Mouse (Mus musculus): Measurements from ENCODE around the gene Efna5. TPM values are rescaled to one million over a fixed set of nuclear protein-coding genes. Genes with fewer than 3 reads are reported as not detected.
A peak's percentile ranks its signal among the peaks of the same experiment; 100 is the strongest.

Efna5 gene
- polyA plus RNA-seq, 1 experiment = 49.7 TPM

DNA sequence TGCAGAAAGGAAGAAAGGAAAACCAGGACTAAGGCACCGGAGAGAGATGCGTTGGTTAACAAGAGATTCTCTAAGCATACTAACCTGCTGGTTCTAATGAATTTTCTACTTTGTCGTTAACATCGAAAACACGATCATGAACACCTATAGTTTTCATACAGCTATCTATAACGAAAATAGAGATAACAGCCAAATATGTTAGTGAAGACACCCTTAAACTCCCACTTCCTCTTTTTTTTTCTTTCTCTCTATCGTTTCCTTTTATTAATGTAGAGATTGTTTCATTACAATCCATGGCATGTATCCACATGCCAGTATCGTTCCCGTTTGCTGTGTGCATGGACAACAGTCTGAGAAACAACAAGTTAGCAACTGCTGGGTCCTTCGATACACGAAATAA is 267.9 kb downstream of the Efna5 start:
- H3K4me3 ChIP-seq (ENCODE audit: insufficient read depth, low read length) = no peak overlapping the region
- no peak overlapping the region for H3K27ac ChIP-seq (ENCODE audit: insufficient read depth, low read length)
- TF ChIP-seq CTCF (IDR thresholded peaks at IDR 0.05; ENCODE audit: borderline replicate concordance, insufficient read depth, low read length) (no peak), POLR2A (IDR thresholded peaks at IDR 0.05; ENCODE audit: low read depth, low read length) (no peak)
- no peaks in the 10 kb centered on the region for H3K4me1 ChIP-seq (ENCODE audit: control insufficient read depth, insufficient read depth, low read length)

GRCm38 (mm10) chr17:62608145-62608544 is 273.0 kb downstream of the Efna5 start:
- no peak for TF ChIP-seq CTCF (IDR thresholded peaks at IDR 0.05; ENCODE audit: borderline replicate concordance, insufficient read depth, low read length)
- no peak for TF ChIP-seq POLR2A (IDR thresholded peaks at IDR 0.05; ENCODE audit: low read depth, low read length)
- no peak overlapping the region for H3K4me3 ChIP-seq (ENCODE audit: insufficient read depth, low read length)
- H3K27ac ChIP-seq (ENCODE audit: insufficient read depth, low read length) = no peak overlapping the region
- peaks cover 4% of the 10 kb centered on the region; the same call in 1 of the 2 replicates for H3K4me1 ChIP-seq (ENCODE audit: control insufficient read depth, insufficient read depth, low read length)

GRCm38 (mm10) chr17:62607304-62607914 is 273.7 kb downstream of the Efna5 start:
- no peak for TF ChIP-seq POLR2A (IDR thresholded peaks at IDR 0.05; ENCODE audit: low read depth, low read length)
- H3K4me1 ChIP-seq (ENCODE audit: control insufficient read depth, insufficient read depth, low read length) = peaks cover 4% of the 10 kb centered on the region; the same call in 1 of the 2 replicates
- no peak overlapping the region for H3K4me3 ChIP-seq (ENCODE audit: insufficient read depth, low read length)
- no peak overlapping the region for H3K27ac ChIP-seq (ENCODE audit: insufficient read depth, low read length)

DNA sequence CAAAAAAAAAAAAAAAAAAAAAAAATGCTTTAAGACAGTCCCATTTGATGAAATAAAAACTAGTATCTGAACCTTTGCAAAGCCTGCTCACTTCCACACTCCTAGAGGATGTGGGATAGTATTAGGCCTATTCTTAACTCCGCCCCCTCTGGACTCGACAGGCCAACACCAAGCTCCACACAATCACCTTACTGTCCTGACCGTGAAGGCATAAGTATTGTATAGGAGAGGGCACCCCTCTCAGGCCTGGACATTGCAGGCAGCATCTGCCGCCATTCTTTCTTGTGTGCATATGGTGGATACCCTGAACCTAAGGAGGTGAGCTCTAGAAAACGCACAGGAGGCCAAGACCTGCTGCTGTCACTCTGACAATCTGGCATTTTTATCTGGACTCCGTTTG is 274.4 kb downstream of the Efna5 start:
- Histone ChIP-seq H3K4me1 (ENCODE audit: control insufficient read depth, insufficient read depth, low read length) (peaks cover 4% of the 10 kb centered on the region; the same call in 1 of the 2 replicates), H3K4me3 (ENCODE audit: insufficient read depth, low read length) (no peak overlapping the region), H3K27ac (ENCODE audit: insufficient read depth, low read length) (no peak overlapping the region)
- TF ChIP-seq CTCF (IDR thresholded peaks at IDR 0.05; ENCODE audit: borderline replicate concordance, insufficient read depth, low read length) (no peak), POLR2A (IDR thresholded peaks at IDR 0.05; ENCODE audit: low read depth, low read length) (no peak)

DNA sequence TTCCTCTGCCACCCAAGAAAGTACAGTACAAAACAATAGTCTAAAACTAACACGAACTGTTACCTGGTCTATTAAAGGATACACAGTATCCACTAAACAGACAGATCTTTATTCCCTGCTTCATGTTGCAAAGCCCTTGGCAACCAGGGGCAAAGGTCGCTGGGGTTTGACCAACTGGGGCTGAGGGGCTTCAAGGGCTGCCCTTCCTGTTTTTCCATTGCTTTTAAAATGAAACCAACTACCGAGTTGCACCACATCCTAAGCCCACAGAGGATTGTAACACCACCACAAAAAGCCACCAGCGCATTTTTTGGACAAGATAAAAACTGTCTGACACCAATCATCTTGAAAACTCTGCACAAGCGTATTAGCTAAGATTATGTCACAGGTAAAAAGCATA is 276.8 kb downstream of the Efna5 start:
- Histone ChIP-seq H3K27ac (ENCODE audit: insufficient read depth, low read length) (no peak overlapping the region), H3K4me1 (ENCODE audit: control insufficient read depth, insufficient read depth, low read length) (peaks cover 7% of the 10 kb centered on the region; the same call in 1 of the 2 replicates)
- TF ChIP-seq CTCF (IDR thresholded peaks at IDR 0.05; ENCODE audit: borderline replicate concordance, insufficient read depth, low read length) = no peak
- TF ChIP-seq POLR2A (IDR thresholded peaks at IDR 0.05; ENCODE audit: low read depth, low read length) = no peak

GRCm38 (mm10) chr17:62603604-62604003 is 277.5 kb downstream of the Efna5 start:
- H3K4me1 ChIP-seq (ENCODE audit: control insufficient read depth, insufficient read depth, low read length) = peaks cover 7% of the 10 kb centered on the region; the same call in 1 of the 2 replicates
- no peak for TF ChIP-seq POLR2A (IDR thresholded peaks at IDR 0.05; ENCODE audit: low read depth, low read length)
- no peak for TF ChIP-seq CTCF (IDR thresholded peaks at IDR 0.05; ENCODE audit: borderline replicate concordance, insufficient read depth, low read length)
- H3K4me3 ChIP-seq (ENCODE audit: insufficient read depth, low read length) = no peak overlapping the region
- H3K27ac ChIP-seq (ENCODE audit: insufficient read depth, low read length) = no peak overlapping the region

More for the DNA sequence above, 276.8 kb downstream of the Efna5 start:
- H3K4me3 ChIP-seq (ENCODE audit: insufficient read depth, low read length) = no peak overlapping the region

- TF ChIP-seq POLR2A (IDR thresholded peaks at IDR 0.05; ENCODE audit: low read depth, low read length) (no peak), CTCF (IDR thresholded peaks at IDR 0.05; ENCODE audit: borderline replicate concordance, insufficient read depth, low read length) (no peak)
- Histone ChIP-seq H3K27ac (ENCODE audit: insufficient read depth, low read length) (peak overlapping the region; percentile 93), H3K4me3 (ENCODE audit: insufficient read depth, low read length) (no peak overlapping the region), H3K4me1 (ENCODE audit: control insufficient read depth, insufficient read depth, low read length) (peaks cover 6% of the 10 kb centered on the region; the same call in 1 of the 2 replicates)
These were observed 282.2 kb downstream of the Efna5 start for GRCm38 (mm10) chr17:62598716-62599490.

GRCm38 (mm10) chr17:62592436-62593074 is 288.6 kb downstream of the Efna5 start:
- TF ChIP-seq POLR2A (IDR thresholded peaks at IDR 0.05; ENCODE audit: low read depth, low read length) (no peak), CTCF (IDR thresholded peaks at IDR 0.05; ENCODE audit: borderline replicate concordance, insufficient read depth, low read length) (no peak)
- no peak overlapping the region for H3K27ac ChIP-seq (ENCODE audit: insufficient read depth, low read length)
- no peak overlapping the region for H3K4me3 ChIP-seq (ENCODE audit: insufficient read depth, low read length)
- H3K4me1 ChIP-seq (ENCODE audit: control insufficient read depth, insufficient read depth, low read length) = no peaks in the 10 kb centered on the region; the same call in 1 of the 2 replicates

DNA sequence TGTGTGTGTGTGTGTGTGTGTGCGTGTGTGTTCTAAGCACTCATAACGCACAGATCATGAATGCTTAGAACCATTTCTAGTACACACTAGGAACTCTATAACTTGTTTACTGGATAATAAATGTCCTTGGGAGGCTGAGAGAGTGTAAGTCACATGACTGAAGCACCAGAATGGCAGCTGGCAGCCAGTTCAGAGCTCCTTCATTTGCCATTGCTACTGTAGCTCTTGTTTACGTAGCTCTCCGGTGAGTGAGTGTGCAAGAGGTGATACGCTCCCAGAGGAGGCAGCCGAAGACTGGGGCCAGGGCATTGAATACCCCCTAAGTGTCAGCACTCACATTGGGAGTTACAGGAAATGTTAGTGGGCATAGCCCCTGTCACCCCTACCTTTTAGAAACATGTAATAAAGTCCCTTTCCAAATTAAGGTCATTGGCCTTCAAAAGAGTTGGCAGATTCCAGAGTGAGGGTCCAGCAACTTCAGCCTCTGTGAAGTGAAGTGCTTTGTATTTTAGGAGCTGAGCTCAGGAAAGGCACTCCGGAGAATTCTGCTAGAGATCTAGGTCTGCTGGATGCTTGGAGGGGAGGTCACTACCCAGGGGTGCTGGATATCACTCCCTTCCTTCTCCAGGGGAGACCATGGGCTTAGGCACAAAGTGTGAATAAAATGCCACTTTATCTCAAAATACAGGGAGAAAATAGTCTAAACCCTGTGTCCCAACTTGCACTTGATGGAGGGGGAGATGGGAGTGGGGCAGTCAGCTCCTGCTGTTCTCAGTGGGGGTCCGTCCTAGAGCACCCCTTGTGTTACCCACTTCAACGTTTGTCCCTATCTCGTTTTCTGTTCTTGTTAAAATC is 289.3 kb downstream of the Efna5 start:
- H3K4me3 ChIP-seq (ENCODE audit: insufficient read depth, low read length) = no peak overlapping the region
- TF ChIP-seq CTCF (IDR thresholded peaks at IDR 0.05; ENCODE audit: borderline replicate concordance, insufficient read depth, low read length) = no peak
- TF ChIP-seq POLR2A (IDR thresholded peaks at IDR 0.05; ENCODE audit: low read depth, low read length) = no peak
- H3K27ac ChIP-seq (ENCODE audit: insufficient read depth, low read length) = no peak overlapping the region
- no peaks in the 10 kb centered on the region; the same call in 1 of the 2 replicates for H3K4me1 ChIP-seq (ENCODE audit: control insufficient read depth, insufficient read depth, low read length)
